Mouse (Mus musculus) layer of hippocampus, adult 2 months (tissue): ENCODE results near the gene Slc25a21. TPM values are rescaled to one million over a fixed set of nuclear protein-coding genes. Genes with fewer than 3 reads are reported as not detected.
A peak's percentile ranks its signal among the peaks of the same experiment; 100 is the strongest.
"Not testable (repeated sequence)": the region's sequence is repeated elsewhere in the genome, so short reads cannot be mapped to it uniquely, and the experiment has no call there.

Source experiments
- DNase-seq, 2 experiments: peaks; one replicate each; pipeline ENCODE4 v3.0.0; 2022; ENCODE audit warnings: low spot score in 2 of 2
- H3K27ac ChIP-seq: fragments of 200-600 bp; 2 replicates; pipeline ENCODE4 v1.8.1; 2022
- H3K4me3 ChIP-seq: fragments of 200-600 bp; 2 replicates; pipeline ENCODE4 v1.8.1; 2022; ENCODE audit warnings: mild to moderate bottlenecking
- CTCF ChIP-seq: fragments of 200-600 bp; conservative IDR thresholded peaks from 2 replicates; pipeline ENCODE4 v1.8.1; 2022; ENCODE audit warnings: antibody characterized with exemption, mild to moderate bottlenecking, moderate library complexity
- long read RNA-seq, 2 experiments: library from polyadenylated mRNA; stranded (forward); transcript quantifications; one replicate each; pipeline ENCODE4 v2.0.0; 2021; ENCODE audit warnings: borderline mapping rate in 2 of 2
- total RNA-seq, 2 experiments: library from RNA; stranded (reverse); gene quantifications; 2 replicates each; pipeline ENCODE4 v1.2.3; 2021

Slc25a21 gene
- total RNA-seq, result 1 to 10 TPM in 1 of 2 experiments, under 1 TPM in 1; 0.42 to 2.0 TPM
- long read RNA-seq, experiment 1, result 0 reads
- long read RNA-seq, experiment 2, result 0 reads

DNA sequence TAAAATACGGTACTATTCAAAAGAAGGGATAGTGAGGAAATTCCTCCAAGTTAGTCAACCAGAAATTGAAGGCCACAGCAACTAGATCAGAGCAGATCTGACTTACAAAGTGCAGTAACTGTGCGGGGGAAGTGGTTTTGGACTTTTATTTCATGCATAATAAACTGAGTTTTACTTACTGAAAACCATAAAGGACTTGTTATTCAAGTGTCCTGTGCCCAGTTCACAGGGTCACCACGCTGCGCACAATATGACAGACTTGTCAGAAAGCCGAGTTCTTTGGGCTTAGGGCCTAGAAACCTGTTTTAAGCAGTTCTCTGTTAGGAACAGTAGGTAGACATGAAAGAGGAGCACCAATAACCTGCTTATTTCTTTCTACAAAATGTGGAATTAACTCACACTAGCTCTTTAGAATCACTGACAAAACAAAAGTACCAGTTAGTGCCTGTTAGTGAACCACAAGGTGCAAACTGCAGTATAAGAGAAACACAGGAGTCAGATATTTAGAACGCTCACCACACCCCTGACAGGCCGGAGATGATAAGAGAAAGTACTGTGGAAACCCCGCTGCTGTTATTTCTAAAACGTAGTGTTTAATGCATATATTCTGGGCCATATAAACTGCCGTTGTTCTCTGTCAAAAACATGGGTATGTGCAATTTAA lies at the start of gene Slc25a21:
Slc25a21 (minus strand) TSS at position 110 of the 664 bp plus-strand sequence.
- TF ChIP-seq CTCF, result no peak
- Histone ChIP-seq H3K27ac (no peak within 1 kb of the TSS; the same call in 1 of the 2 replicates), H3K4me3 (peak within 1 kb of the TSS; percentile 62)
- DNase-seq, result no peak

DNA sequence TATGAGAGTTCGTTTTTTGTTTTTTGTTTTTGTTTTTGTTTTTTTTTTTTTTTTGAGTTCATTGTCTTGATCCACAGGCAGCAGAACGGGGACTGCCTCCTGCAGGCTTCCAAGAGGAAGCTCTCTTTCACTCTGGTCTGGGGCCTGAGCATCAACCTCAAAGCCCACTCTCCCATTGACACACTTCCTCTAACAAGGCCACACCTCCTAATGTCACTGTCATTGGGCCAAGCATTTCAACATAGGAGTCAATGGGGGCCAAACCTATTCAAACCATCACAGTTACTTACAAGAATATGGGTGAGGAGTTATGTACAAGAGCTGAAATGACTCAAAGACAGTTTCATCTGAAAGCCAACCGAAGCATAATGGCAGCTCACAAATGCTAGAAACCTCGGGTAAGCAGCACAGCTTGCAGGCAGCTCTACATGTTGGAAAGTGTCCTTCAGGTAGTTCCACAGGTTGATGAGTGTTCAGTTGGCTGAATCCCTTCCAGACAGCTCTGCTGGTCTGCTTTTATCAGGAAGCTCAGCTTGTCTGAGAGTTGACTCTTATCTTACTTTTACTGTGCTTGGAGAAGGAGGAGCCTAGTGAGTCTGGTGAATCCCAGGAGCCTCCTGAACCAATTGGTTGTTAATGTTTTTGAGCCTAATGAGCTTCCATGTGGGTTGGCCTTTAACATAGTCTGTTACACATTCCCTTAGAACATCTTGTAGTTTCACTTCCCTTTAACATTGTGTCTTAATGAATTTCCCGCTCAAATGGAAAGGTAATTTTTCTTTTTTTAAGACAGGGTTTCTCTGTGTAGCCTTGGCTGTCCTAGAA lies 46.6 kb upstream of the Slc25a21 start:
- H3K27ac ChIP-seq, result no peak overlapping the region
- no peak for TF ChIP-seq CTCF
- DNase-seq, result no peak
- H3K4me3 ChIP-seq, result no peak overlapping the region

- TF ChIP-seq CTCF, result peak; percentile 55
- no peak overlapping the region for H3K4me3 ChIP-seq
- no peak overlapping the region for H3K27ac ChIP-seq
- no peak for DNase-seq
Observed at GRCm38 (mm10) chr12:57233386-57233785, 36.1 kb upstream of the Slc25a21 start.

- TF ChIP-seq CTCF, result peak; percentile 50
- no peak for DNase-seq
Observed at GRCm38 (mm10) chr12:57231085-57231875, 34.0 kb upstream of the Slc25a21 start.

DNA sequence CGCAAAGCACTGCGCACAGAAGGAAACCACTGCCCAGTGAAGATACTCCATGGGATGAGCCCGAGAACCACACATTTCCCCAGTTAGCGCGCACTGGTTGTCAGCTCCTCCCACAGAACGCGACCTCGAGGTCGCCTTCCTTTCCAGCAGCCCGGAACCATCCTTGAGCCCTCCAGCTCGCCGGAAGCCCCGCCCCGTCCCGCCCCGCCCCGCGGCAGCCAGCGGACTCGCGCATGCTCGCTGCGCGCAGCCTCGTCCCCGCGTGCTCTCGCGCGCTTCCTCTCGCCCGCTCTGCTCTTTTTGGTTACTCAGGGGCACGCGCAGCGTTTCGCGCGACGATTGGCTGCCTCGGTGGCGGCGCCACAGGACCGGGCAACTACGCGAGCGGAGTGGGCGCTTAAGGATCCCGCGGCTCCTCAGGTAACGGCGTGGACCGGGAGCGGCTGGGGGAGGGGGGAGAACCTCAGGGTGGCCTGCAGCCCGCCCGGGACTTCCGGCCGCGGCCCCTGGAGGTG lies 33.0 kb upstream of the Slc25a21 start, which contains the start of the genes Prps1l3 and Mipol1:
Prps1l3 (plus strand) TSS at position 221 of the 515 bp plus-strand sequence.
Mipol1 (plus strand) TSS at position 236 of the 515 bp plus-strand sequence.
- peak within 1 kb of the TSS; percentile 94 for H3K4me3 ChIP-seq
- no peak; the same call in 1 of the 2 replicates for TF ChIP-seq CTCF

More at GRCm38 (mm10) chr12:57231085-57231875, 34.0 kb upstream of the Slc25a21 start:
- Histone ChIP-seq H3K27ac (no peak overlapping the region), H3K4me3 (peak overlapping the region; percentile 94)

DNA sequence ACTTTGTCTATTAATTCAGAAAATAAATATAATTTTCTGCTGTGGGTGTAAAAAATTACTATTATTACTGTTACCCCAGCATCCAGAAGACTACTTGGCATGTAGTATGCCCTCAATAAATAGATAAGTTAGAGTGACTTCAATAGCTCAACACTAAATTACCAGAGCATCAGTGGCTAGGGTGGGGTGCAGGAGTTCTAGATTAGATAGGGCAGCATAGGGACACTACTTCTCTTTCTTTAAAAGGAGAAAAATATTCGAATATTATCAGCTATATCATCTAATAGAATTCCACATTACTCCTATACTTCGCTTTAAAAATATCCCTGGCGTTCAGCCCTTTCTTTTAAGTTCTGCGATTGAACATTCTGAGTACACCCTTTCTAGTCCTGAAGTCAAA lies 32.4 kb upstream of the Slc25a21 start:
- peak overlapping the region; percentile 94 for H3K4me3 ChIP-seq
- TF ChIP-seq CTCF, result no peak
- H3K27ac ChIP-seq, result peak overlapping the region; percentile 87
- no peak for DNase-seq

More for the DNA sequence above, 33.0 kb upstream of the Slc25a21 start, which contains the start of the genes Prps1l3 and Mipol1:
- peak; percentile 84 to 87 for DNase-seq
- H3K27ac ChIP-seq, result peak within 1 kb of the TSS; percentile 87

GRCm38 (mm10) chr12:57227776-57228175 lies 30.5 kb upstream of the Slc25a21 start:
- Histone ChIP-seq H3K27ac (no peak overlapping the region), H3K4me3 (no peak overlapping the region)
- TF ChIP-seq CTCF, result no peak
- no peak for DNase-seq

GRCm38 (mm10) chr12:57226411-57226810 lies 29.1 kb upstream of the Slc25a21 start:
- Histone ChIP-seq H3K27ac (no peak overlapping the region), H3K4me3 (no peak overlapping the region)
- TF ChIP-seq CTCF, result no peak
- no peak for DNase-seq

DNA sequence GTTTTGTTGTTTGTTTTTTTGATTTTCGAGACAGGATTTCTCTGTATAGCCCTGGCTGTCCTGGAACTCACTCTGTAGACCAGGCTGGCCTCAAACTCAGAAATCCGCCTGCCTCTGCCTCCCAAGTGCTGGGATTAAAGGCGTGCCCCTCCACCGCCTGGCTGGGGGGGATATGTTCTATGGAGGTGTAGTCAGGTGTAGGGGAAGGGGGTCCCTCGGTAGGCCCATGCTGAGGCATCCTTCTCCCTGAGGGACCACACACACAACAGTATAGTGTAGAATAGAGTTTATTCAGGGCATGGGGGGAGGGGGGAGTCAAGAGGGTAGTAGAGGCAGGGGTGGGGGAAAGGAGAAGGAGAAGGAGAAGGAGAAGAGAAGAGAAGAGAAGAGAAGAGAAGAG lies 15.2 kb upstream of the Slc25a21 start:
- H3K4me3 ChIP-seq, H3K27ac ChIP-seq, DNase-seq: not testable (repeated sequence)

GRCm38 (mm10) chr12:57211353-57212311 lies 14.4 kb upstream of the Slc25a21 start:
- H3K27ac ChIP-seq, result peak overlapping the region; percentile 64
- peak; percentile 17 to 41 for DNase-seq
- peak overlapping the region; percentile 54 for H3K4me3 ChIP-seq
- TF ChIP-seq CTCF, result no peak

DNA sequence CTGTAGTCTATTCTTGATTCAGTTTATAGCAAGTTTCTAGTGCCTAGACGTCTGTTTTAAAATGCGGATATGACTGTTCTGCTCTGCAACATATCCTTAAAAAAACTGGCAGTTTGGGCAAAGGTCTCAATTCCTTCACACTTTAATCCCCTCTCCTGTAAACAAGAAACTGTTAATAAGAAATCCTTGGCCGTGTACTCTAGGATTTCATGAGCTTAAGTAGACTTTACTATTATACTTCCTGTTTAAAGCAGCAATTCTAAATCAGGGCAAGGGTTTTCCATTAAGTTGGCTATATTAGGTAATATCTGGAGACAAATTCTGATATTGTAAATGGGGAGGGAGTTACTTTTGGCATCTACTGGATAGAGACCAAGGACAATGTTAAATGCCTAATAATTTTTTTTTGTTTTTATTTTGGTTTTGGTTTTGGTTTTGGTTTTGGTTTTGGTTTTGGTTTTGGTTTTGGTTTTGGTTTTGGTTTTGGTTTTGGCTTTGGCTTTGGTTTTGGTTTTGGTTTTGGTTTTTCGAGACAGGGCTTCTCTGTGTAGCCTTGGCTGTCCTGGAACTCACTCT lies 7.1 kb upstream of the Slc25a21 start:
- no peak for DNase-seq
- H3K27ac ChIP-seq, result no peak overlapping the region
- TF ChIP-seq CTCF, result no peak

More for the DNA sequence above, 7.1 kb upstream of the Slc25a21 start:
- H3K4me3 ChIP-seq, result no peak overlapping the region
